Mouse (Mus musculus) brain, embryonic 14.5 days (tissue): Measurements from ENCODE around the gene Nol4l. TPM values are rescaled to one million over a fixed set of nuclear protein-coding genes. Genes with fewer than 3 reads are reported as not detected.

ENCODE experiments used
- DNase-seq: peaks from one replicate; pipeline ENCODE4 v3.0.0-alpha.2; 2011; ENCODE audit warnings: low read depth
- CTCF ChIP-seq: fragments of 200-500 bp; IDR thresholded peaks from 2 replicates; pipeline ENCODE4 v1.5.1; 2012; ENCODE audit warnings: inconsistent platforms, mild to moderate bottlenecking, moderate library complexity, borderline replicate concordance; ENCODE audit not compliant: insufficient read depth, insufficient read length; ENCODE audit errors: extremely low read depth
- POLR2A ChIP-seq: fragments of 200-500 bp; IDR thresholded peaks from 2 replicates; pipeline ENCODE4 v1.6.1; 2012; ENCODE audit warnings: mild to moderate bottlenecking, inconsistent platforms, borderline replicate concordance; ENCODE audit not compliant: poor library complexity, insufficient read depth, insufficient read length, severe bottlenecking; ENCODE audit errors: extremely low read depth
- polyA plus RNA-seq: library from polyadenylated mRNA; depleted of rRNA; stranded (reverse); fragments of >200 nt; gene quantifications from 2 replicates; pipeline ENCODE4 v1.2.3, GENCODE M21; 2012

Nol4l gene
- polyA plus RNA-seq, 1 experiment = 101 TPM

DNA sequence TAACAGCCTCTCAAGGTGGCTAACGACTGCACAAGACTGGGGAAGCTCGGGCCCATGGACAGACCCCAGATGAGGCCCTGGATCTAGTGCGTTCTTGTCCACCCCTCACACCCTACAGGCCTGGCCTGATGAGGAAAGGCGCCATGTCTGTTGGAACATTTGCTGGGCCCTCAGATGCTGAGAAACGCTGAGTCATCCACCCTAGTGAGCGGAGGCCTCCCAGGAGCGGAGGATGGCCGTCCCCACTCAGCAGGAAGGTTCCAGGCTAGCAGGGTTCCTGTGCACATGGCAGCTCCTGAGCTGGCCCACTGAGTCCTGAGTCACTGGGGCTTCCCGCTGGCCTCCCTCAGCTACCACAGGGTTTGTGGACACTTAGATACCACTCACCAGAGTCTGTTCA, 9.7 kb downstream of the Nol4l start:
- TF ChIP-seq CTCF (no peak), POLR2A (no peak)

DNA sequence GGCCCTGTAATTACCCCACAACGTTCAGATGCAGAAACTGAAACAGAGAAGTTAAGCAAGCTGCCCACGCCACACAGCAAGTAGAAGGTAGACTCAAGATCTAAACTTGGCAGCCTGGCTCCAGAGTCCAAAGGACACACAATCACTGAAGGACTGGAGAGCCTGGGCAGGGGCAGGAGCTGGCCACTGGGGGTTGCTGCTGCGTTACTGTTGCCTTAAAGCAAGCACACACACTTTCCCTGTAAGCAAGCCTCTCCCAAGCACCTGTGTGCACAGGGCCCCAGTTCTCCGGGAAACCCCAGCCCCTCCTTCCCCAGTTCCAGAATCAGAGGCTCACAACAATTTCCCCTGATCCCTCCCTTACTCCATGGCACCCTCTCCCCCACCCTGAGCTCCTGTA, 12.8 kb downstream of the Nol4l start:
- TF ChIP-seq CTCF = 0 out of 2 replicates have a peak, but pooled peaks have one; percentile 11
- no peak for TF ChIP-seq POLR2A
- DNase-seq = no peak

More for the DNA sequence above, 9.7 kb downstream of the Nol4l start:
- no peak for DNase-seq

DNA sequence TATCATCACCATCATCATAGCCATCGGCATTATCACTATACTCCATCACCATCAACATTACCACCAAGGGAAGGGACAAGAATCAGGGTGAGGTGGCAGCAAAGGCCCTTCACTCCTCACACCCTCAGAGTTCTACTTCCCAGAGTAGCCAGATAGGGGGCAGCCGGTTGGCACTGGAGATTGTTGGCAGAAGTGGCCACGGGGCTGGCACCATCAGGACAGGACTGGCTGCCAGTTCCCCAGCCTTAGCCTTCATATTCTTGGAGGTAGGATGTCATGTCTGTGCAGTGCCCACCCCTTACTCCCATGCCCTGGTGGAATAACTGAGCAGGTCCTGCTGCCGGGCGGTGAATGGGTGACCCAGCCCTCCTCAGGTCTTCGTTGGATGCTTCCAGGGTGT, 14.2 kb downstream of the Nol4l start:
- TF ChIP-seq POLR2A (no peak), CTCF (no peak)
- no peak for DNase-seq

DNA sequence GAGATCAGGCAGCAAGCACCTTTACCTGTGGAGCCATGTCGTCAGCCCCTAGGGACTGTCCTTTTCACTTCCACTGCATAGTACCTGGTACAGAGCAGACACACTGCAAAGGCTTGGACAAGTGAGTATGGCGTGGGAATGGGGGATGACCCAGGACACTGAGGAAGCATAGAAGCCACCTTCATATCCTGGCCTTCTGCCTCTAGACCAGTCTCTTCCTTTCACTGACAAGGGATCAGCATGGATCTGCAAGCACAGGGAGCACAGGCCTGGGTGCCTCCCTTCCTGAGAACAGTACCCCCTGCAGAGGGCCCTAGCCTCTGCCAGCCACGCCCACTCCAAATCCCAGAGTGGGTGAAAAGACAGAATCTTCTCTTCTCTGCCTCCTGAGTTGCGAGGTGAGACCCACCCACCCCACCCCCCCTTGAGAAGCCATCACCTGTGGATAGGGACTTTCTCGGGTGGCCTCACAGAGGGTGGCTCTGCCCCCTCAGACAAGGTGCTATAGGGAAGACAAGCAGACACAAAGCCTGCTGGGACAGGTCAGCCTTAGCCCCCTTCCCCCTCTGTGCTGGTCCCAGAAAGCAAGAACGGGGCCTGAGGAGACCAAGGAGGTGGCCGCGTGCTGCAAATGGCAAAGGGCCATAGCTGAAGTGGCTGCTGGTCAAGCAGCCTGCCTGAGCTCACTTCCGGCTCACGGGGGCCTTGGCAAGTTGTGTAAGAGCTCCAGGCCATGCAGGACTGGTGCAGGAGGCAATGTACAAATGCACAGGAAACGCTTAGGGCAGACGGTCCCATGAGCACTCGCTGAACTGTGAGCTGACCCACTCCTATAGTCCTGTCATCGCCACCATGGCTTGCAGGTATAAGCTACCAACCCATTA, 15.0 kb downstream of the Nol4l start:
- no peak for TF ChIP-seq CTCF
- TF ChIP-seq POLR2A = no peak
- DNase-seq = no peak

DNA sequence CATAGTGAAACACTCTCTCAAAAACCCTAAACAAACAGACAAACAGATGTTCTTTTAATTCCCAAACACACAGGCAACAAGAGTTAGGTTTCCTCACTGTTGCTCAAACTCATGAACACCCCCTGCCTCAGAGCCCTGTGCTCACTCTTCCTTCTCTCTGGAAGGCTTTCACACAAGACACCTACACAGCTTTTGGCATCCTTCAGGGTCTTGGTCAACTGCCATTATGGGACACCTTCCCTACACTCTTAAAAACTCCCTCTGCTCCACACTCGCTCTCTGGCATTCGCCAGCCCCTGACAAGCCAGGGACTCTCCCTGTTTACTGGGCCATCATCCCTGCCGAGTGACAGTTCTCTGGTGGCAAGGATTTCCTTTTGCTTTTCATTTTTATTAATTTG, 15.8 kb downstream of the Nol4l start:
- no peak for DNase-seq
- TF ChIP-seq POLR2A = no peak
- TF ChIP-seq CTCF = no peak

DNA sequence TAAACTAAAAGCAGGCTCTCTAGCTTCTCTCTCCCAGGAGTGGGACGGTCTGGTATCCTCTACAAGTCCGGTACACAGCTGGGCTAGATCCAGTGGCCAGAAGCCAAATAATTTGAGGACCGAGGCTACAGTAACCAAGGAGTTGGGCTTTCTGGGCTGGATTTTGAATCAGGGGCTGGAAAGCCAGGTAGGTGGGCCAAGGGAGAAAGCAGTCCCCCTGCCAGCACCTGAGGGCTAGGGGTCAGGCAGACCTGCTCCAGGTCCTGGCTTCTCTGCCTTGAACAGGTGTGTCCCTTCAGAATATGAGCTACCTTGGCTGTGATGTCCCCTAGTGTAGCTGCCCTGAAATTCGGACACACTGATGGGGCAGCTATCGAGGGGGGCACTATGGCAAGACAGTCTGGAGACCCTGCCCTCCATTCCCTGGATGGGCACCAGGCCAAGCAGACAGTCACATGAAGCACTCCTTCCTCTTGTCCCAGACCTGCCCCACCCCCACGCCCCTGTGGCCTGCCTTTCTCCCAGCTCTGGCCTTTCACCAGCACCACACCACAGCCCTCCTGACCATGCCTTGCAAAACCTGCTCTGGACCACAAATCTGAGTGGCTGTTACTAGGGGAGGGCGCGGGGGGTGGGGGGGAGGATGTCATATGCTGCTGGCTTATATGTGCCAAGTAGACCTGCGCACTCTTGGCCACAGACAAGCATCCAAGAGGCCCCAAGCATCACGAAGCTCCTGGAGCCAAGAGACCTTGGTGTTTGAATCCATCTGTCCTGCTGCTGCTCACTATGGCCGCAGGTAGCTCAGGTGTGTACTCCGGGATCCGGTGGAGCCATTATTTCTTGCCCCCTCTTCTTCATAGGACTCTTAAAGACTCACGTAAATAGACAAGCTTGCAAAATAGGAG, 17.1 kb downstream of the Nol4l start:
- DNase-seq = no peak
- no peak for TF ChIP-seq CTCF
- no peak for TF ChIP-seq POLR2A

DNA sequence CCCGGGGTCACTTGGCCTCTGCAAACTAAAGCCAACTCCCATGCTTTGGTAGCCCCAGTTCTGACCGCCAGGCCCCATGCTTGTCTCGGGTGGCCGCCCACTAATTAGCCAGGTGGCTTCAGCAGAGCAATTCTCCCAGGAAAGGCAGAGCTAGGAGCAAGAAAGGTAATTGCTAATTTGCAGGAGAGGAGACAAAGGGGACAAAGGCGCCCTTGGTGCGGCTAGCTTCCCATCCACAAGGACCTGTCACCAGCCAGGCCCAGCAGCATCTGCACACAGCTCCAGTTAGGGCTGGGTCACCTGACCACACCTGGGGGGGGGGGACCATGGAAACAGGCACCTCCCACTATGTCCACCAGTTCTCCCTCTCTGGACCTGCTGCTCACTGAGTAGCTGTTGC, 18.2 kb downstream of the Nol4l start:
- TF ChIP-seq CTCF (no peak), POLR2A (no peak)

DNA sequence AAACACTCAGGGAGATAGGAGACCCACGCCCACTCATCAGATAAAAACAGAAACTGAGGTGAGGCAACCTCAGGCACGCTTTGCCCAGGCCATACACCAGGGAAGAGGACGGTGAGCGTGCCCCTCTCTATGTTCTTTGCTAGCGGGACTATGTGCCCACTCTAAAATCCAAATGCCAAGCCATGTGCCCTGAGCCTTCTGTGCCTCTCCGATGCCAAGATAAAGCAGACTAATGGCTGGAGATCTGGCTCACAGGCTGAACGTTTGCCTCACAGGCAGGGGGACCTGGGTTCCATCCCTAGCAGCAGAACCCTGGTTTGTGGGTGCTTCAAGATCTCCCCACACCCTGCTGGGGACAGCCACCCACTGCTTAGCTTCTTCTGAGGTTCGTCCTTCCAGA, 19.6 kb downstream of the Nol4l start:
- TF ChIP-seq POLR2A = no peak
- no peak for TF ChIP-seq CTCF
- DNase-seq = no peak

More for the DNA sequence above, 18.2 kb downstream of the Nol4l start:
- DNase-seq = peak; percentile 38

DNA sequence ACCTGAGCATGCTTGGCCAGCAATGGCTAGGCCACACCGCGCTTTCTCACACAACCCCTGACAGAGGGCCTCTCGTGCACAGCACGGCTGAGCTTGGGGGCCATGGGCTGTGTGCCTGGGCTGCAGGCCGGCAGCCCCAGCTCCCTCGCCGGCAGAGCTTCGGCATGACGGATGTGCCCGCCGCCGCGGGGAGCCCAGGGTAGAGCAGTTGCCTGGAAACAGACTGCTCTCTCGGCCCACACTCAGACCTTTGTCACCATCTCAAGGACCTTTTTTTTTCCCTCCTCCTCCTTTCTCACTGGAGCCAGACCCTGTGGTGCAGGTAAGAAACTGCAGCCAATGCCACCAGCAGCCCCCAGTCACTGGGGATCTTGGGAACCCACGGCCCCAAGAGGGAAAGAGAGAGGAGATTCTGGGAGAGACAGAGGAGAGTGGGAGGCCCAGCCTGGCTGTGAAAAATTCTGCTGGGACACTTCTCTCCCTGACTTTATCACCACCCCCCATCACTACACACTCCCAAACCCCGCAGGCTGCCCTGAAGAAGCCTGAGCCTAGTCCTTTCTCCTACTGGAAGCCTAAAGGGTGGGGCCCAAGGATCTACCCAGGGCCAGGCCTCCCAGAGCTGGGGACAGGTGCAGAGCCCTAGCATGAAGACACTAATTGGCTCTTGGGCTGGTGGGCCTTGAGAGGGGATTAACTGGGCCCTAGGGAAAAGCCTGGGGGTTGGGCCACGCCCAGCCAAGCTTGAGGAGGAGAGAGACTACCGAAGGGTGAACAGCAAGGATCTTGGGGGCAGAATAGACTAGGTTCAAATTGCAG, 20.4 kb downstream of the Nol4l start:
- no peak for TF ChIP-seq POLR2A
- no peak for TF ChIP-seq CTCF
- DNase-seq = peak; percentile 80

DNA sequence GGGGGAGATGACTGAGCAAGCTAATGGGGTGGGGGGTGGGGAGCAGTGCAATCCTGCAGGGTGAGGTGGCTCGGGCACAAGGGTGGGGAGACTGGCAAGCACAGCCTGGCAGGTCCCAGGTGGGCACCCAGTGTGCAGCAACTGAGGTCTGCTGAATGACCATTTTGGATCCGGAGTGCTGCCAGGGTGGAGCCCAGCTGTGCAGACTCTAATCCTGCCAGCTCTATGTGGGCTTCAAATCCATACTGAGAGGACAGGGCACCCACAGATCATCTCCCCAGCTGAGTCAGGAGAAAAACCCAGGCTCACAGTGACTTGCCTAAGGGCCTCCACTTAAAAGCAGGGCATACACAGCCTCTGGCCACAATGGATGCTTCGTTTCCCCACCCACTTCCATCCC, 21.4 kb downstream of the Nol4l start:
- no peak for TF ChIP-seq POLR2A
- TF ChIP-seq CTCF = no peak
- DNase-seq = no peak
